Mouse (Mus musculus) embryonic facial prominence, embryonic 14.5 days (tissue): Measurements from ENCODE around the gene Slc38a3. TPM values are rescaled to one million over a fixed set of nuclear protein-coding genes. Genes with fewer than 3 reads are reported as not detected.

Source experiments
- ATAC-seq: fragments of 200-750 bp; cut with Nextera tagmentation; 2 replicates; pipeline ENCODE4 v1.8.0; 2017; ENCODE audit warnings: low read depth, moderate number of reproducible peaks, moderate TSS enrichment
- DNase-seq: peaks from one replicate; pipeline ENCODE4 v3.0.0-alpha.2; 2015; ENCODE audit warnings: low spot score
- H3K27ac ChIP-seq: fragments of 300-500 bp; sonication (generic); replicated peaks from 2 replicates; pipeline ENCODE4 v1.5.1; 2014; ENCODE audit warnings: low read depth, mild to moderate bottlenecking, low read length, moderate library complexity
- H3K27me3 ChIP-seq: fragments of 300-500 bp; sonication (generic); replicated peaks from 2 replicates; pipeline ENCODE4 v1.6.1; 2014; ENCODE audit warnings: low read length; ENCODE audit not compliant: control insufficient read depth, insufficient read depth
- H3K36me3 ChIP-seq: fragments of 300-500 bp; sonication (generic); 2 replicates; pipeline ENCODE4 v1.6.1; 2014; ENCODE audit warnings: low read length, mixed read lengths; ENCODE audit not compliant: control insufficient read depth, insufficient read depth
- H3K4me1 ChIP-seq: fragments of 300-500 bp; sonication (generic); 2 replicates; pipeline ENCODE4 v1.6.1; 2014; ENCODE audit warnings: antibody characterized with exemption, low read length; ENCODE audit not compliant: control insufficient read depth, insufficient read depth
- H3K4me2 ChIP-seq: fragments of 300-500 bp; sonication (generic); 2 replicates; pipeline ENCODE4 v1.6.1; 2014; ENCODE audit warnings: low read depth, mild to moderate bottlenecking, low read length, moderate library complexity, mixed read lengths
- H3K4me3 ChIP-seq: fragments of 300-500 bp; sonication (generic); 2 replicates; pipeline ENCODE4 v1.5.1; 2014; ENCODE audit warnings: low read depth, mild to moderate bottlenecking, low read length
- H3K9ac ChIP-seq: fragments of 300-500 bp; sonication (generic); 2 replicates; pipeline ENCODE4 v1.6.1; 2014; ENCODE audit warnings: low read depth, mild to moderate bottlenecking, low read length, moderate library complexity, mixed read lengths
- H3K9me3 ChIP-seq: fragments of 300-500 bp; sonication (generic); 2 replicates; pipeline ENCODE4 v1.6.1; 2016; ENCODE audit warnings: low read length; ENCODE audit not compliant: control insufficient read depth
- WGBS: fragments of 180-500 bp; shearing (Covaris S2); extraction: QIAGEN DNeasy Blood & Tissue Kit; methylation state at CpG from one replicate; pipeline ENCODE4 v1.1.7; 2014; 5-methylcytosine and 5-hydroxymethylcytosine counted together
- polyA plus RNA-seq: library from polyadenylated mRNA; unstranded; fragments of >200 nt; fragmentation: Nextera tagmentation; extraction: Ambion mirVana; gene quantifications from 2 replicates; pipeline ENCODE4 v1.2.1, GENCODE M21; 2014

Gene Slc38a3
- polyA plus RNA-seq, 1 experiment from 2014 or later: 7.0 TPM

GRCm38 (mm10) chr9:107654585-107654984, 14.7 kb downstream of the Slc38a3 start:
- peaks cover 15% of the 10 kb centered on the region; the same call in 1 of the 2 replicates for H3K4me1 ChIP-seq
- H3K9me3 ChIP-seq: no peaks in the 10 kb centered on the region
- no peak overlapping the region for H3K27ac ChIP-seq
- WGBS: 72% methylated on average over 4 of the region's 4 CpGs
- ATAC-seq: no peak
- H3K4me3 ChIP-seq: no peak overlapping the region
- no peaks in the 10 kb centered on the region for H3K36me3 ChIP-seq
- H3K9ac ChIP-seq: no peak overlapping the region
- no peaks in the 10 kb centered on the region for H3K27me3 ChIP-seq
- DNase-seq: no peak
- no peak overlapping the region for H3K4me2 ChIP-seq

GRCm38 (mm10) chr9:107653474-107653873, 15.9 kb downstream of the Slc38a3 start:
- no peaks in the 10 kb centered on the region for H3K9me3 ChIP-seq
- H3K27ac ChIP-seq: no peak overlapping the region
- H3K36me3 ChIP-seq: no peaks in the 10 kb centered on the region
- no peak overlapping the region for H3K4me2 ChIP-seq
- no peak overlapping the region for H3K4me3 ChIP-seq
- H3K27me3 ChIP-seq: no peaks in the 10 kb centered on the region
- H3K9ac ChIP-seq: no peak overlapping the region
- no peak for DNase-seq
- no peak for ATAC-seq
- H3K4me1 ChIP-seq: peaks cover 15% of the 10 kb centered on the region; the same call in 1 of the 2 replicates
- 83% methylated on average over 2 of the region's 2 CpGs for WGBS

GRCm38 (mm10) chr9:107650708-107651481, 18.4 kb downstream of the Slc38a3 start:
- peaks cover 15% of the 10 kb centered on the region; the same call in 1 of the 2 replicates for H3K4me1 ChIP-seq
- DNase-seq (no peak), ATAC-seq (peak; percentile 50)
- no peak overlapping the region for H3K9ac ChIP-seq
- whole genome bisulfite sequencing: 24% methylated on average over 12 of the region's 12 CpGs
- H3K4me3 ChIP-seq: no peak overlapping the region
- no peaks in the 10 kb centered on the region for H3K27me3 ChIP-seq
- no peaks in the 10 kb centered on the region for H3K36me3 ChIP-seq
- H3K4me2 ChIP-seq: no peak overlapping the region
- H3K27ac ChIP-seq: no peak overlapping the region; the same call in 1 of the 2 replicates
- no peaks in the 10 kb centered on the region for H3K9me3 ChIP-seq

- Histone ChIP-seq H3K9me3 (no peaks in the 10 kb centered on the region), H3K36me3 (no peaks in the 10 kb centered on the region), H3K4me1 (peaks cover 15% of the 10 kb centered on the region; the same call in 1 of the 2 replicates), H3K4me2 (no peak overlapping the region), H3K27ac (no peak overlapping the region), H3K9ac (no peak overlapping the region), H3K27me3 (no peaks in the 10 kb centered on the region), H3K4me3 (no peak overlapping the region)
- no peak for ATAC-seq
- 60% methylated on average over 7 of the region's 7 CpGs for WGBS
- no peak for DNase-seq
Observed at GRCm38 (mm10) chr9:107650225-107650624, 19.1 kb downstream of the Slc38a3 start.

- H3K9me3 ChIP-seq: no peaks in the 10 kb centered on the region
- H3K27me3 ChIP-seq: no peaks in the 10 kb centered on the region
- WGBS: 59% methylated on average over 3 of the region's 3 CpGs
- H3K36me3 ChIP-seq: no peaks in the 10 kb centered on the region
- no peak overlapping the region for H3K27ac ChIP-seq
- no peak overlapping the region for H3K9ac ChIP-seq
- peaks cover 17% of the 10 kb centered on the region; the same call in 1 of the 2 replicates for H3K4me1 ChIP-seq
- ATAC-seq (no peak), DNase-seq (no peak)
- no peak overlapping the region for H3K4me3 ChIP-seq
- H3K4me2 ChIP-seq: no peak overlapping the region
Observed at GRCm38 (mm10) chr9:107648767-107649166, 20.6 kb downstream of the Slc38a3 start.

GRCm38 (mm10) chr9:107646975-107647374, 22.4 kb downstream of the Slc38a3 start:
- no peak overlapping the region for H3K4me2 ChIP-seq

GRCm38 (mm10) chr9:107645577-107645976, 23.8 kb downstream of the Slc38a3 start:
- Histone ChIP-seq H3K4me2 (no peak overlapping the region), H3K27me3 (no peaks in the 10 kb centered on the region), H3K27ac (no peak overlapping the region), H3K9ac (no peak overlapping the region), H3K4me1 (peaks cover 9% of the 10 kb centered on the region; the same call in 1 of the 2 replicates), H3K9me3 (no peaks in the 10 kb centered on the region), H3K4me3 (no peak overlapping the region), H3K36me3 (no peaks in the 10 kb centered on the region)
- peak; percentile 81 for ATAC-seq
- 16% methylated on average over 5 of the region's 5 CpGs for WGBS
- peak; percentile 81 for DNase-seq

More at GRCm38 (mm10) chr9:107646975-107647374, 22.4 kb downstream of the Slc38a3 start:
- Histone ChIP-seq H3K36me3 (no peaks in the 10 kb centered on the region), H3K27me3 (no peaks in the 10 kb centered on the region), H3K4me3 (no peak overlapping the region), H3K9ac (no peak overlapping the region), H3K4me1 (peaks cover 17% of the 10 kb centered on the region; the same call in 1 of the 2 replicates), H3K9me3 (no peaks in the 10 kb centered on the region), H3K27ac (no peak overlapping the region)
- ATAC-seq (no peak), DNase-seq (no peak)
- WGBS: 77% methylated on average over 6 of the region's 6 CpGs

GRCm38 (mm10) chr9:107645153-107645510, 24.2 kb downstream of the Slc38a3 start:
- Histone ChIP-seq H3K27me3 (no peaks in the 10 kb centered on the region), H3K4me2 (peak overlapping the region; percentile 83), H3K9ac (no peak overlapping the region), H3K27ac (no peak overlapping the region), H3K9me3 (no peaks in the 10 kb centered on the region), H3K4me3 (no peak overlapping the region), H3K36me3 (no peaks in the 10 kb centered on the region), H3K4me1 (peaks cover 4% of the 10 kb centered on the region; the same call in 1 of the 2 replicates)
- ATAC-seq: no peak
- no peak for DNase-seq
- WGBS: 53% methylated on average over 7 of the region's 7 CpGs
